Mouse (Mus musculus) CD4-positive, CD25-positive, alpha-beta regulatory T cell (primary cell): ENCODE measurements around the gene Mul1. TPM values are rescaled to one million over a fixed set of nuclear protein-coding genes. Genes with fewer than 3 reads are reported as not detected.

Experiments
- polyA plus RNA-seq: library from polyadenylated mRNA; unstranded; fragments of 100-300 nt; shearing (Covaris generic); gene quantifications from one replicate; pipeline ENCODE4 v1.2.1, GENCODE M21; 2017

The Mul1 gene
- polyA plus RNA-seq = 12.1 TPM

GRCm38 (mm10) chr4:138434347-138435316 is at the start of gene Mul1:
TSS of gene Mul1 (plus strand) at chr4:138434671.

GRCm38 (mm10) chr4:138395971-138396645 is 38.4 kb upstream of the Mul1 start, which contains the start of gene Fam43b:
TSS of gene Fam43b (minus strand) at chr4:138396528.

GRCm38 (mm10) chr4:138453753-138454570 is 19.5 kb downstream of the Mul1 start, which contains the start of gene Camk2n1:
TSS of gene Camk2n1 (plus strand) at chr4:138454314.

Other genes with a start within 250 kb of the Mul1 start
- gene Hp1bp3, start 218.4 kb upstream of the Mul1 start, polyA plus RNA-seq = 218 TPM
- 0.22 TPM for gene Sh2d5, start 184.3 kb upstream of the Mul1 start, polyA plus RNA-seq
- 0.14 TPM for gene Kif17, start 184.2 kb upstream of the Mul1 start, polyA plus RNA-seq
- 175 TPM for gene Ddost, start 129.9 kb upstream of the Mul1 start, polyA plus RNA-seq
- gene Pink1, start 108.4 kb upstream of the Mul1 start, polyA plus RNA-seq = 156 TPM
- not detected for gene Cda, start 66.7 kb upstream of the Mul1 start, polyA plus RNA-seq
- gene Fam43b, start 38.1 kb upstream of the Mul1 start, polyA plus RNA-seq = not detected
- 0.85 TPM for gene Camk2n1, start 19.6 kb downstream of the Mul1 start, polyA plus RNA-seq
- gene Vwa5b1, start 201.2 kb downstream of the Mul1 start, polyA plus RNA-seq = not detected